Mouse (Mus musculus) kidney, adult 9 months (tissue): ENCODE results near the gene Pgr15l.

Experiments
- DNase-seq: peaks from one replicate; pipeline ENCODE4 v3.0.0; 2022

Gene Pgr15l

DNA sequence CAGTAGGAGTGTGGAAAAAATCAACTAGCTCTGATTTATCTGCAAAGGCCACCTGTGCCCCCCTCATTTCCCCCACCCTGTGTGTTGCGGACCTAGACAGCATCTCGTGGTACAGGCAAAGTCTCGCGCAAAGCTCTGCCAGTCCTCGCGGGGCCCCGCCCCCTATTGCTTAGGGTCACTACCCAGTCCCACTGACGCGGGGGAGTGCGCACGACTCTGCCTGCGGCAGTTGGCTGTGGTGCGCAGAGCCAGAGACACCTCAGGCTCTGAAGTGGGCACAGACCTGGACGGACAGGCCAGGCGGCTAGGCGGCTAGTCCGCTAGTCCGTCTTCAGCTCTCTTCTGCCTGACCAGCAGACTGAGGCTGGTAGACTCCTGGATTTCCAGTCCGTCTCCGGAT lies at the start of gene Pgr15l:
Pgr15l (plus strand) TSS at position 228 of the 400 bp plus-strand sequence.
- DNase-seq: peak; percentile 1

DNA sequence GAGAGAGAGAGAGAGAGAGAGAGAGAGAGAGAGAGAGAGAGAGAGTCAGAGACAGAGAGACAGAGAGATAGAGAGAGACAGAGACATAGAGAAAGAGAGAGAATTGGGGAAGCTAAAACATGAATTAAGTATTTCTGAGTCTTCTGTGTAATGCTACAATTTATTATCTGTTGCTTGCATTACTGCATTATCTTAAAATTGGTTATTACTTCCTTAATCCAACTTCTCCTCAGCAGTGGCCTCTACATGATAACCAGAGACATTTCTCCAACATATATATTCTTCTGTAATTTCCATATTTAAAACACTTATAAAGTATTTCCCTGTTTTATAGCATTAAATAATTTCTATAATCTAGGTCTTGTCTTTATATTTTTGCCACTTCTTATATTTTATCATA lies 44.9 kb upstream of the Pgr15l start:
- DNase-seq: no peak

DNA sequence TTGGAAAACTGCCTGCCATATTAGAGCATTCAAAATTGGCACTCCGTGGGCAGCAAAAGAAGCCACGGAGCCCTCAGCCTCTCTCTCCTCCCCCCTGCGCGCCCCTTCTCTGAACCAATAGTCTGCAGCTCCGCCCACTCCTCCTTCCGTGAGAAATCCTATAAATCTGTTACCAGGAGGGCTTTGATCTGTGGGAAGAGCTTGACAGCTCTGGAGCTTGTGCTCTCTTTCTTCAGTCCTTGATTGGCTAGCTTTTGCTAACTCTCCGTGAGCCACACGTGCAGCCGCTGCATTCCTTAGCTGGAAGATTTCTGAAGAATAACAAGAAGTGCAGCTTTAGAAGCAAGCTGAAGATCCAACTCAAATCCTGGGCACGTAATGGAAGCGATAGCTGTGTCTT lies 2.6 kb upstream of the Pgr15l start:
- peak; percentile 11 for DNase-seq
